Mouse (Mus musculus): Measurements from ENCODE around the gene Hs6st3. TPM values are rescaled to one million over a fixed set of nuclear protein-coding genes. Genes with fewer than 3 reads are reported as not detected.
"Not testable (repeated sequence)": the region's sequence is repeated elsewhere in the genome, so short reads cannot be mapped to it uniquely, and the experiment has no call there.

The Hs6st3 gene
- total RNA-seq, 2 experiments from 2014 or later, result 85.3 to 90.2 TPM

- no peak for DNase-seq (ENCODE audit: low spot score in 2 of 2)
Observed at GRCm38 (mm10) chr14:119248001-119248607, 110.0 kb downstream of the Hs6st3 start.

GRCm38 (mm10) chr14:119250353-119250752 lies 112.2 kb downstream of the Hs6st3 start:
- DNase-seq (ENCODE audit: low spot score in 2 of 2), result no peak

- DNase-seq (ENCODE audit: low spot score in 2 of 2), result no peak
Observed at GRCm38 (mm10) chr14:119255396-119255795, 117.3 kb downstream of the Hs6st3 start.

GRCm38 (mm10) chr14:119257072-119257471 lies 118.9 kb downstream of the Hs6st3 start:
- peak in 1 of 2 experiments; percentile 14 for DNase-seq (ENCODE audit: low spot score in 2 of 2)

DNA sequence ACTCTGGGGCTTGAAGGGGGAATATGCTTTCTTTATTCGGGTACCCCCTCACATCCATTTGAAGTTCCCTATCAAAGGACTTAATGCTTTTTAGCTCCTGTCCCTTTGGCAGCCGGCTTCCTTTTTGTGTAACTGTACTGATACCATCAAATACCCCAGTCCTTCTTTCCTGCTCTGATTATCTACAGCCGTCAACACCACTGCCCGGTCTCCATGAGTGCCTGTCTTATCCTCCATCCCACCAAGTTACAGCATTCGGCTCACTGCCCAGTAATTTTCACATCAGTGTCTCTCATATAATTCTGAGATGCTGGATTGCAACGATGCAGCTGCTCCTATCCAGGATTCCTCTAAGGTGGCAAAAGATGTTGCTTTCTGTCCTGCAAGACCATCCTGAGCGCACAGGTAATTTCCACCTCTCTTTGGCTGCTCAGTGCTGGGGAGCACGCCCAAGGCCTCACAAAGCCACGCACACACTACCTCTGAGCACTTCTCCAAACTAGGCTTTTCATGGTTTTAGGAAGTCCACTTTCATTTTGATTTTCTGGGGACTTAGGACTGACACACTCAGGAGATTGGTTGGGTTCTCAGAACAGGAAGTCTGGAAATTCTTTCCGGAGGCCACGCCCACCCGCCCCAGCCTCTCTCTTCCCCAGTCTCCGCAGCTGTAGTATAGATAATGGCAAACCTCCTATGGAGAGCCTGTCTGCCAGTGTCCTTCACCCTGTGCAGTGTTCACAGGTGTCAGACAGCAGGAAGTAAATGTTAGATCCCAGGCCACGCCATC lies 122.2 kb downstream of the Hs6st3 start:
- no peak for DNase-seq (ENCODE audit: low spot score in 2 of 2)

GRCm38 (mm10) chr14:119266334-119266733 lies 128.2 kb downstream of the Hs6st3 start:
- DNase-seq (ENCODE audit: low spot score in 2 of 2), result no peak

DNA sequence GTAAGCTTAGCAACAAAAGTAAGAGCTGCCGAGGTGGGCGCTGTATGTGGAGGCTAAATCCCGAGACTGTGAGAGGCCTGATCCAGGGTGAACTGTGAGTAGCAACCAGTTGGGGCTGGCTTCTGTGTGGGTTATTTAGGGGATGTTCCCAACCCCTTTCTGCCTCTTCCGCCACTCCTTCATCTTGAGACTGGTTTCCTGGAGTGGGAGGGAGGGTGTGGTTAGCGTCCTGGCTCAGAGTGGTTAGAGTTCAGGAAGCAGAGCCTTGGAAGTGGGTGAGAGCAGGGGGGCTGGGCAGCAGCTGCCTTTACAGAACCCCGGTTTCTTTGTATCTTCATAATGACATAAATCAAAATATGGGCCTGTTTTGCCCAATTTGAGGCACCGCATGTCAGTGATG lies 134.9 kb downstream of the Hs6st3 start:
- DNase-seq (ENCODE audit: low spot score in 2 of 2), result no peak

GRCm38 (mm10) chr14:119278156-119278555 lies 140.0 kb downstream of the Hs6st3 start:
- not testable (repeated sequence) for DNase-seq (ENCODE audit: low spot score in 2 of 2)

DNA sequence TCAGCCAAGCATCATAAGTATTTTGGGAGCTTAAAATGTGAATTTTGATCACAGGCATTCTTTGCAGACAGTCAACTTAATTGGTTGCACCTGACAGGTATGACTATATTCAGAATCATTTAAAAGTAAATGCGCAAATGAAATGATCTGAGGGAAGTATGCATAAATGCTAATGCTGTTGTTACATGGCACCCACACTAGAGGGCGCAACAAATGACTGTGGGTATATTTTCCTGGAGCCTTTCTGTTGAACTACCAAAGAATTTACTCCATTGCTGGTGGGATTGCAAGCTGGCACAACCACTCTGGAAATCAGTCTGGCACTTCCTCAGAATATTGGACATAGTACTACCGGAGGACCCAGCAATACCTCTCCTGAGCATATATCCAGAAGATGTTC lies 145.8 kb downstream of the Hs6st3 start:
- no peak for DNase-seq (ENCODE audit: low spot score in 2 of 2)

- DNase-seq (ENCODE audit: low spot score in 2 of 2), result no peak
Observed at GRCm38 (mm10) chr14:119289668-119290067, 151.5 kb downstream of the Hs6st3 start.

DNA sequence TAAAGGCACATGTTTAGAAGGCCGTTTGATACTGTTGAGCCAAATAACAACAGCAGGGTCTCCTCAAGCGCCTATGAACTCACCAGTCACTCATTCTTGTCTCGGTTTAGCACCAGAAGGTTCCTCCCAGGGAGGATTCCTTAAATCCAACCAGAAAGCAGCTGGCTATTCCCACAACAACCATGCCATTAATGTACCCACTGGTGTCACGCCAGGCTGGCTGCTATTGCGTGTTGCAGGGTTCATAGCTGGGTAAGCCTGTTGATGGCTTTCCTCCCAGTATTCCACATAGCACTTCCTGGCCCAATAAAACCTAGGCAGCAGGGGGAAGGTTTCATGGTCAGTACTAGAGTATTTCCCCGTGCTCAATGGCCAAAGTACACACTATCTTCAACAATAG lies 155.9 kb downstream of the Hs6st3 start:
- no peak for DNase-seq (ENCODE audit: low spot score in 2 of 2)

DNA sequence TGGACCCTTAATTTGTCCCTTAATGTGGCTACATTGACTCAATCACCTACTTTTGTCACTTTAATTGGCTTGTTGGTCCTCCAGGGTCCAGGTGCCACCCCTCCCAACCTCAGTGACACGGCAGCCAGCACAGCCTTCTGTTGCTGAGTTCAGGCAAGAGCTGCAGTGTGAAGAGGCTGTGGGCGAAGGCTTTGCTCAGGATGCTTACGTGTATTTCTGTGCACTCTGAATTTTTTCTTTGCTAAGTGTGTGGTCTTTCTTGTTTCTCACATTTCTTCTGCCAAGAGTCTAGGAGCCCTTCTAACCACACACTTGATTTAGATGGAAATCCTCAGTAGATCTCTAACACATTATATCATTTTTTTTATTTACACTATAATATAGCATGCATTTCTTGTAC lies 168.3 kb downstream of the Hs6st3 start:
- DNase-seq (ENCODE audit: low spot score in 2 of 2), result no peak

DNA sequence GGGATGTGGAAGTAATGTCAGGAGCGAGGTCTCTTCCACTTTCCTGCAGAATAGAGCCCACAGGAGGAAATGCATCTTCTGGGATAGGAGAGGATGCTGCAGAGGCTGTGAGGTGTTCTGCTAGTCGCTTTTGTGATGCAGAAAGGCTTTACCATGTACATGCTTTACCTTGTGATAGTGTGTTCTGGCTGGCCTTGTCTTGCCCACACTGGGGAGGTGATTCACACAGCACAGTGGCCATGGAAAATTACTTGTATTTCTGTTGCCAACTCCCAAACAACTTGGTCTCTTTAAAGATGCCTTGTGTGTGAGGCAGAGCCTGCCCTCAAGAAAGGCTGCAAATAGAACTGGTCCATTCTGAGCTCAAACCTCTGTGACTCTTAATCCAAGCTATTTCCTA lies 180.2 kb downstream of the Hs6st3 start:
- DNase-seq (ENCODE audit: low spot score in 2 of 2), result no peak

- DNase-seq (ENCODE audit: low spot score in 2 of 2), result no peak
Observed at GRCm38 (mm10) chr14:119347236-119347635, 209.1 kb downstream of the Hs6st3 start.

DNA sequence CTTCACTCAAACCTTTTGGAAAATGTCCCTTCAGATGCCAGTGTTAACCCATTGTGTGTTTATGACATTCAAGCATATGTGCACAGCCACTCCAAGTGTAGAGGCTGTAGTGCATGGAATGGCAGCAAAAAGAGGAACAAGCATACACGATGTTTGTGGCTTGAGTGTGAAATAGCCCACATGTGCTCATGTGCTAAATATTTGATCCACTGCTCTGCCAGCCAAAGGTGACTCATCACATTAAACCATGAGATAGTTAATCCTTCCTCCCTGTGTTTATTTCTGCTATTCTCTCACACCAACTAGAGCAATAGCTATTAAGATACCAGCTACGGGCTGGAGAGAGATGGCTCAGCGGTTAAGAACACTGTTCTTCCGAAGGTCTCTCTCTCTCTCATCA lies 223.3 kb downstream of the Hs6st3 start:
- no peak for DNase-seq (ENCODE audit: low spot score in 2 of 2)

DNA sequence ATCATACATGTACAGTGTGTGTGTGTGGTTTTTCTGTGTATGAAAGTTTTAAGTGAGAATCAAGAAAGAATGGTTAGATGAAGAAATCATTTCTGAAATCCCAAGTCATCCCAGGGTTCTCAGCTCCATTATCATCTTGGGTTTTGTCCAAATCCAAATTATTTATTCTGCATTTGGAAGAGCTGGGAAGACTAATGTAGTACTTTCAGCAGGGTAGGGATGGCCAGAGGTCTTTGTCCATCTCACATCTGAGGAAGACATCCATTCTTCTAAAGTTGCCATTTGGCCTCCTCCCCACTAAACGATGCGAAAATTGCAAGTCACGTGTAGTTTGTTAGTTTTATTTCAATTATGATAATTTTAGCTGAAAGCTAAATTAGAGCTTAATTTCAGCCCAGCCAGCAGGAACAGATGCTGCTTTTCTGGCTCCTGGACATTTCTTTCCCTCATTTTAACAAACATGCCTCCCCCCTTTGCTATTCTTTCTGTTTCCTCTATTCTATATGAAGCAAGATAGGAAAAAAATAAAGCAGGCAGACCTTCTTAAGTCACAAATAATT lies 229.8 kb downstream of the Hs6st3 start:
- no peak for DNase-seq (ENCODE audit: low spot score in 2 of 2)

DNA sequence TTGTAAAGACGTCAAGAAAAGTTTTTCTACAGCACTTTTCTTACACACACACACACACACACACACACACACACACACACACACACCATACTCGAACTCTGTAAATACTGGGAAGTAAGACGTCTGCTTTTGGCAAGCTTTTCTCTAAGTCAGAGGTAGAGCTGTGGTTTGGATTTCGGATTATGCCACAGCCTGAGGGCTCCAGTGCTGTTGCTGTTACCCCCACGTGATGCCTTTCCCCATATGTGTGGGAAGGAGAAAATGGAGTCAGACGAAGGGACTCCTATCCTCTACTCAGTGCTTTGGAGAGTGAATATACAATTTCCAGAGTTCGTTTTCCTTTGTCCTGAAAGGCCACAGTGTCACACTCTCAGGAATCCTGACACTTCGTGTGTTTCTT lies 231.1 kb downstream of the Hs6st3 start:
- DNase-seq (ENCODE audit: low spot score in 2 of 2), result no peak

- DNase-seq (ENCODE audit: low spot score in 2 of 2), result peak; percentile 21 to 28
Observed at GRCm38 (mm10) chr14:119370013-119370412, 231.9 kb downstream of the Hs6st3 start.

GRCm38 (mm10) chr14:119379303-119379702 lies 241.2 kb downstream of the Hs6st3 start:
- no peak for DNase-seq (ENCODE audit: low spot score in 2 of 2)

DNA sequence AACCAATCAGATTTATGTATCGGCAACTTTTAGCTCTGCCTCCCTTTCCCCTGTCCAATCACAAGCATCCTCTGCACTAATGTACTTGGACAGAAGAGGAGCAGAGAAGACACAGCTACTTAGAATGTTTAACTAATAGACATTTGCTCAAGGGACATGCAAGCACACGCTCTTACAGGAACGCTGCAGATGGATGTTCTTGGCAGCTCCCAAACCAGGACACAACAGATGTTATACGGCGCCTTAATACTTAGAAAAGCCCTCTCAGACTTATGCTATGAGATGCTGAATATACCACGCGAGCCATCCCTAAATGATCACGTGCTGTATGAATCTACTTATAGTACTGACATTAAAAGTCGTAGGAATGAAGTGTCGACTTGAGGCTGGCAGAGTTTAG lies 263.5 kb downstream of the Hs6st3 start:
- no peak for DNase-seq (ENCODE audit: low spot score in 2 of 2)

GRCm38 (mm10) chr14:119409334-119410050 lies 271.4 kb downstream of the Hs6st3 start:
- DNase-seq (ENCODE audit: low spot score in 2 of 2), result no peak

- no peak for DNase-seq (ENCODE audit: low spot score in 2 of 2)
Observed at GRCm38 (mm10) chr14:119422894-119423293, 284.8 kb downstream of the Hs6st3 start.
